Mouse (Mus musculus) MEL (cell line): ENCODE measurements around the gene Krt33b. TPM values are rescaled to one million over a fixed set of nuclear protein-coding genes. Genes with fewer than 3 reads are reported as not detected.
A peak's percentile ranks its signal among the peaks of the same experiment; 100 is the strongest.

Experiments
- DNase-seq: peaks from one replicate; pipeline ENCODE4 v3.0.0; 2011; ENCODE audit warnings: low read depth, low spot score
- H3K27ac ChIP-seq: 2 replicates; pipeline ENCODE4 v1.5.1; 2012; ENCODE audit warnings: low read depth, mild to moderate bottlenecking, control low read depth, low read length, moderate library complexity; ENCODE audit not compliant: control insufficient read depth
- H3K27me3 ChIP-seq, 2 experiments: fragments of 150-350 bp in 1 of 2; sonication (generic) in 1 of 2; 2 replicates each; pipeline ENCODE4 v1.6.1; 2012; ENCODE audit warnings: low read length in 2 of 2, mild to moderate bottlenecking in 2 of 2, improper control_type of control experiment in 1 of 2, moderate library complexity in 1 of 2; ENCODE audit not compliant: insufficient read depth in 2 of 2, control insufficient read depth in 1 of 2
- H3K36me3 ChIP-seq, 2 experiments: 2 replicates each; pipeline ENCODE4 v1.6.1; 2012 to 2014; ENCODE audit warnings: low read length in 2 of 2, improper control_type of control experiment in 1 of 2, inconsistent platforms in 1 of 2, mild to moderate bottlenecking in 1 of 2; ENCODE audit not compliant: insufficient read depth in 2 of 2, control insufficient read depth in 1 of 2
- H3K4me1 ChIP-seq, 2 experiments: fragments of 150-350 bp in 1 of 2; sonication (generic) in 1 of 2; 2 replicates each; pipeline ENCODE4 v1.6.1; 2012; ENCODE audit warnings: low read length in 2 of 2, improper control_type of control experiment in 1 of 2, mild to moderate bottlenecking in 1 of 2; ENCODE audit not compliant: insufficient read depth in 2 of 2, control insufficient read depth in 1 of 2
- H3K4me3 ChIP-seq, 2 experiments: fragments of 150-350 bp in 1 of 2; sonication (generic) in 1 of 2; 2 replicates each; pipeline ENCODE4 v1.5.1; 2012; ENCODE audit warnings: low read depth in 2 of 2, low read length in 2 of 2, mild to moderate bottlenecking in 2 of 2, moderate library complexity in 2 of 2, control low read depth in 1 of 2, improper control_type of control experiment in 1 of 2; ENCODE audit not compliant: control insufficient read depth in 1 of 2, insufficient read depth in 1 of 2
- H3K79me2 ChIP-seq: 2 replicates; pipeline ENCODE4 v1.6.1; 2012; ENCODE audit warnings: mild to moderate bottlenecking, low read length, moderate library complexity; ENCODE audit not compliant: control insufficient read depth, poor library complexity, insufficient read depth
- H3K9ac ChIP-seq: 2 replicates; pipeline ENCODE4 v1.6.1; 2012; ENCODE audit warnings: low read depth, mild to moderate bottlenecking, control low read depth, low read length, moderate library complexity; ENCODE audit not compliant: control insufficient read depth, poor library complexity, severe bottlenecking
- H3K9me3 ChIP-seq: fragments of 150-350 bp; sonication (generic); replicated peaks from 2 replicates; pipeline ENCODE4 v1.6.1; 2012; ENCODE audit warnings: mild to moderate bottlenecking, low read length, improper control_type of control experiment, moderate library complexity; ENCODE audit not compliant: insufficient read depth
- CHD1 ChIP-seq: IDR thresholded peaks from 2 replicates; pipeline ENCODE4 v1.6.1; 2012; ENCODE audit warnings: low read depth, mild to moderate bottlenecking, inconsistent platforms, low read length, improper control_type of control experiment
- CTCF ChIP-seq, 3 experiments: IDR thresholded peaks in 2 of 3; conservative IDR thresholded peaks in 1 of 3; 2 replicates each; pipeline ENCODE4 v1.5.1; 2011 to 2012; ENCODE audit warnings: low read length in 3 of 3, low read depth in 2 of 3, mild to moderate bottlenecking in 2 of 3, improper control_type of control experiment in 1 of 3, inconsistent platforms in 1 of 3, mixed read lengths in 1 of 3, moderate library complexity in 1 of 3; ENCODE audit not compliant: control insufficient read depth in 1 of 3, insufficient read depth in 1 of 3, poor library complexity in 1 of 3, severe bottlenecking in 1 of 3
- ETS1 ChIP-seq: IDR thresholded peaks from 2 replicates; pipeline ENCODE4 v1.6.1; 2012; ENCODE audit warnings: low read depth, mild to moderate bottlenecking, inconsistent platforms, low read length, improper control_type of control experiment, moderate library complexity
- GABPA ChIP-seq: IDR thresholded peaks from 2 replicates; pipeline ENCODE4 v1.6.1; 2012; ENCODE audit warnings: low read depth, mild to moderate bottlenecking, inconsistent platforms, low read length, improper control_type of control experiment, moderate library complexity
- GATA1 ChIP-seq: IDR thresholded peaks from 2 replicates; pipeline ENCODE4 v1.6.1; 2011; ENCODE audit warnings: low read depth, low read length, improper control_type of control experiment
- HCFC1 ChIP-seq: IDR thresholded peaks from 2 replicates; pipeline ENCODE4 v1.6.1; 2012; ENCODE audit warnings: low read depth, mild to moderate bottlenecking, inconsistent platforms, low read length, improper control_type of control experiment, moderate library complexity
- NELFE ChIP-seq: IDR thresholded peaks from 2 replicates; pipeline ENCODE4 v1.6.1; 2011; ENCODE audit warnings: low read depth, low read length, improper control_type of control experiment
- NRF1 ChIP-seq: IDR thresholded peaks from 2 replicates; pipeline ENCODE4 v1.6.1; 2014; ENCODE audit warnings: low read depth, mild to moderate bottlenecking, inconsistent platforms, low read length, improper control_type of control experiment, moderate library complexity; ENCODE audit not compliant: poor library complexity, insufficient read depth, severe bottlenecking
- POLR2A ChIP-seq, 2 experiments: IDR thresholded peaks; 2 replicates each; pipeline ENCODE4 v1.6.1; 2011 to 2012; ENCODE audit warnings: low read length in 2 of 2, mild to moderate bottlenecking in 2 of 2, control low read depth in 1 of 2, improper control_type of control experiment in 1 of 2, low read depth in 1 of 2, moderate library complexity in 1 of 2; ENCODE audit not compliant: control insufficient read depth in 1 of 2, insufficient read depth in 1 of 2, poor library complexity in 1 of 2
- POLR2AphosphoS2 ChIP-seq: IDR thresholded peaks from 2 replicates; pipeline ENCODE4 v1.6.1; 2011; ENCODE audit warnings: low read length, improper control_type of control experiment
- POLR2AphosphoS5 ChIP-seq: IDR thresholded peaks from 2 replicates; pipeline ENCODE4 v1.6.1; 2012; ENCODE audit warnings: low read depth, borderline replicate concordance, mild to moderate bottlenecking, inconsistent platforms, low read length, moderate library complexity, mixed read lengths
- RCOR1 ChIP-seq: IDR thresholded peaks from 2 replicates; pipeline ENCODE4 v1.6.1; 2012; ENCODE audit warnings: low read depth, mild to moderate bottlenecking, inconsistent platforms, low read length, improper control_type of control experiment
- SIN3A ChIP-seq: IDR thresholded peaks from 2 replicates; pipeline ENCODE4 v1.6.1; 2012; ENCODE audit warnings: low read length, improper control_type of control experiment, inconsistent platforms
- TBP ChIP-seq: IDR thresholded peaks from 2 replicates; pipeline ENCODE4 v1.8.0; 2011; ENCODE audit warnings: low read depth, low read length, improper control_type of control experiment
- UBTF ChIP-seq: IDR thresholded peaks from 2 replicates; pipeline ENCODE4 v1.6.1; 2012; ENCODE audit warnings: low read depth, mild to moderate bottlenecking, inconsistent platforms, low read length, improper control_type of control experiment, moderate library complexity, borderline replicate concordance; ENCODE audit not compliant: insufficient read depth
- USF2 ChIP-seq, 2 experiments: IDR thresholded peaks; 2 replicates each; pipeline ENCODE4 v1.6.1; 2011 to 2012; ENCODE audit warnings: improper control_type of control experiment in 2 of 2, low read length in 2 of 2, borderline replicate concordance in 1 of 2, inconsistent platforms in 1 of 2, low read depth in 1 of 2, mild to moderate bottlenecking in 1 of 2; ENCODE audit not compliant: insufficient read depth in 1 of 2
- ZC3H11A ChIP-seq: IDR thresholded peaks from 2 replicates; pipeline ENCODE4 v1.6.1; 2012; ENCODE audit warnings: low read depth, mild to moderate bottlenecking, inconsistent platforms, low read length, improper control_type of control experiment
- ZMIZ1 ChIP-seq: IDR thresholded peaks from 2 replicates; pipeline ENCODE4 v1.6.1; 2012; ENCODE audit warnings: low read depth, mild to moderate bottlenecking, inconsistent platforms, low read length, improper control_type of control experiment, moderate library complexity
- polyA plus RNA-seq, 2 experiments: library from polyadenylated mRNA; stranded (reverse) in 1 of 2; unstranded in 1 of 2; fragments of >175 nt in 1 of 2; fragments of >200 nt in 1 of 2; gene quantifications; 2 replicates each; pipeline versions ENCODE4 v1.2.1 to v1.2.4; 2012; ENCODE audit warnings: low replicate concordance in 2 of 2, low read depth in 1 of 2; ENCODE audit not compliant: insufficient read length in 2 of 2, insufficient read depth in 1 of 2, missing spikeins in 1 of 2
- total RNA-seq: library from RNA; depleted of rRNA; stranded (reverse); fragments of 300-350 nt; gene quantifications from 2 replicates; pipeline ENCODE4 v1.2.3, GENCODE M21; 2012

Krt33b gene
- total and polyA plus RNA-seq, 3 experiments, result not detected

DNA sequence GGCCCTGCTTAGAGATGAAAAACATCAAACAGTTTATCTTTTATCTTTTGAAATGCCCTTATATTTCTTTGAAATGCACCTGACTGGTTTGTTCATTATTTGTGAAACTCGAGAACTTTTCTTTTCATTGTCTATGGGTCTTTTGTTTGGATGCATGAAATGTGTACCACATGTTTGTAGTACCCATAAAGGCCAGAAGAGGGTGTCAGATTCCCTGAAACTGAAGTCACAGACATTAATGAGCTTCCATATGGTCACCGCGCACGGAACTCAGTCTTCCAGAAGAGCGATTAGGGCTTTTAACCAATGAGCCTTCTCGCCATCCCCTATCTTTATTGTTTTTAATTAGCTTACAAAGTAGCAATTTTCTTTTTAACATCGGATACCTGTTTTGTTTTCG, 29.2 kb upstream of the Krt33b start:
- H3K9me3 ChIP-seq, result no peaks in the 10 kb centered on the region
- H3K79me2 ChIP-seq, result no peaks in the 10 kb centered on the region
- TF ChIP-seq POLR2AphosphoS2 (no peak), SIN3A (no peak), ZC3H11A (no peak), NELFE (no peak), HCFC1 (no peak), POLR2A (IDR thresholded peaks at IDR 0.05; ENCODE audit: control insufficient read depth in 1 of 2, insufficient read depth in 1 of 2, low read depth in 1 of 2, low read length in 2 of 2, poor library complexity in 1 of 2) (no peak), CTCF (IDR thresholded peaks at IDR 0.05 in 2 of 3, conservative IDR thresholded peaks at IDR 0.05 in 1 of 3; ENCODE audit: control insufficient read depth in 1 of 3, insufficient read depth in 1 of 3, low read depth in 2 of 3, low read length in 3 of 3, poor library complexity in 1 of 3, severe bottlenecking in 1 of 3) (no peak), NRF1 (no peak), UBTF (no peak), GABPA (no peak), GATA1 (no peak), USF2 (IDR thresholded peaks at IDR 0.05; ENCODE audit: borderline replicate concordance in 1 of 2, insufficient read depth in 1 of 2, low read depth in 1 of 2, low read length in 2 of 2) (no peak), CHD1 (no peak), ZMIZ1 (no peak), POLR2AphosphoS5 (no peak), ETS1 (no peak), RCOR1 (no peak)
- TF ChIP-seq, all 39 proteins: peak for 0
- no peak overlapping the region for H3K4me3 ChIP-seq
- no peaks in the 10 kb centered on the region for H3K36me3 ChIP-seq
- H3K4me1 ChIP-seq, result no peaks in the 10 kb centered on the region
- H3K27me3 ChIP-seq, result no peaks in the 10 kb centered on the region
- H3K27ac ChIP-seq, result no peak overlapping the region
- no peak overlapping the region for H3K9ac ChIP-seq
- DNase-seq, result peak; percentile 3

DNA sequence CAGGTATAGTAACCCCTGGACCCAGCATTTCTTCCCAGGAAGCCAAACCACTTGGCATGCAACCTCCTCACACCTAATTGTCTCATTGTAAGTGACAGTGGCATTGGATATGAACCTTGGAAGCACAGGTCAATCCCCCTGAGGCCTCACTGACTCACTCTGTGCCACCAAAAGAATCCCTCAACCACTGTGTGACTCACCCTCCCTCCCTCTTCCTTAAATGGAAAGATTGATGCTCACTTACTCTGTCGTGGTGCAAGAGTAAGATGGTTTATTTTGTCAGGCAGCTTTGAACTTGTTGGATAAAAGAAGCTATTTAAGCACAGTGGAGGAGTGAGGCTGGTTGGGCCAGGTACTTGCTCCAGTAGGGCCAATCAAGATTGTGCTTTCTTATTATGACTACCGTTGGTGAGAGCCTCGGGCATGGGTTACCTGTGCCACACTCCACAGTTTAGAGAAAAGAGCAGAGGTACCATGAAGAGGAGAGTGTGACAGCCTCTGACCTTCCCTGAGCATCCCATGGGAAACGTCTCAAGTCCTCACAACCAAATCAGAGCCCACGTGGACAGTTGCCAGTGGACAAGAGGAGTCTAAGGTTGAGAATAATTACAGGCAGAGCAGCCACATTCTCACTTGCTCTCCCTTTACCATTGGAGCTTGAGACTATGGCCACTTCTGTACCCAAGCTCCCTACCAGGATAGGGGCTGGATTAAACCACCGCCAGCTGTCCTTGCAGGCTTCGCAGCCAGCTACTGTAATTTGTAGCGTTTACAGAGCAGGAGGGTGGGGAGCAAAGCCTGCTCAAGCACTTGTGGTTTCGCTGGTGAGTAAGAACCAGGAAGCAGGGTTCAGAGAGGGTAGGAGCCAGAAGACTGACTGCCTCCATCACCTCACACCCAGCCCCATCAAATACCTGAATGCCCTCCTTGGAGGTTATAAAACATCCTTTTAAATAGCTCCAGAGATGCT, 26.3 kb upstream of the Krt33b start:
- no peak for DNase-seq
- Histone ChIP-seq H3K4me1 (no peaks in the 10 kb centered on the region), H3K36me3 (no peaks in the 10 kb centered on the region)

More for the DNA sequence above, 26.3 kb upstream of the Krt33b start:
- Histone ChIP-seq H3K9me3 (no peaks in the 10 kb centered on the region), H3K79me2 (no peaks in the 10 kb centered on the region), H3K4me3 (no peak overlapping the region), H3K27ac (no peak overlapping the region), H3K9ac (no peak overlapping the region), H3K27me3 (no peaks in the 10 kb centered on the region)
- TF ChIP-seq TBP (no peak), ZC3H11A (no peak)
